Mouse (Mus musculus): ENCODE measurements around the gene Stambp. TPM values are rescaled to one million over a fixed set of nuclear protein-coding genes. Genes with fewer than 3 reads are reported as not detected.

Gene Stambp
- polyA plus RNA-seq, 1 experiment from 2014 or later, result 26.2 TPM

DNA sequence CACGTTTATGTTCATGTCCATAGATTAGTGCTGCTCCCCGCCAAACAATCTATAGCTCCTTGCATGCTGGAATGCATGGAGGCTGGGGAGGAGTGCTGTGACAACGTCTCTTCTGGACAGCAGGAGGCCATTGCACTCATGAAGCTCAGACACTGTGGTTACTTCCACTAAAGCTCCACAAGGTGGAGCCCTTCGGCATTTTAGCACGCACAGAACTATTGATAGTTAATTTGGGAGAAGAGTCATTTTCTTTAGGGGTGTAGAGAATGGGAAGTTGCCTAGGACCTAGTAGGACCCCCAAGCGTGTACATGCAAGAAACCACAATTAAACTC lies 10.4 kb upstream of the Stambp start:
- Histone ChIP-seq H3K27ac (replicated peaks; ENCODE audit: low read depth, low read length) (no peak overlapping the region), H3K4me3 (ENCODE audit: low read depth, low read length) (no peak overlapping the region), H3K9ac (ENCODE audit: low read depth, low read length) (no peak overlapping the region), H3K9me3 (ENCODE audit: control insufficient read depth, low read length) (no peaks in the 10 kb centered on the region), H3K36me3 (ENCODE audit: control insufficient read depth, insufficient read depth, low read length) (no peaks in the 10 kb centered on the region), H3K4me1 (ENCODE audit: control insufficient read depth, insufficient read depth, low read length) (no peaks in the 10 kb centered on the region), H3K4me2 (ENCODE audit: low read depth, low read length) (peak overlapping the region; percentile 26; the same call in 1 of the 2 replicates), H3K27me3 (replicated peaks; ENCODE audit: control insufficient read depth, insufficient read depth, low read length) (0 out of 2 replicates have a peak, but pooled peaks cover 3% of the 10 kb centered on the region)
- peak; percentile 79 for DNase-seq (ENCODE audit: low spot score)
- peak; percentile 67; the same call in 1 of the 2 replicates for ATAC-seq (ENCODE audit: low read depth)
- under 1% methylated on average over 6 of the region's 6 CpGs for WGBS

DNA sequence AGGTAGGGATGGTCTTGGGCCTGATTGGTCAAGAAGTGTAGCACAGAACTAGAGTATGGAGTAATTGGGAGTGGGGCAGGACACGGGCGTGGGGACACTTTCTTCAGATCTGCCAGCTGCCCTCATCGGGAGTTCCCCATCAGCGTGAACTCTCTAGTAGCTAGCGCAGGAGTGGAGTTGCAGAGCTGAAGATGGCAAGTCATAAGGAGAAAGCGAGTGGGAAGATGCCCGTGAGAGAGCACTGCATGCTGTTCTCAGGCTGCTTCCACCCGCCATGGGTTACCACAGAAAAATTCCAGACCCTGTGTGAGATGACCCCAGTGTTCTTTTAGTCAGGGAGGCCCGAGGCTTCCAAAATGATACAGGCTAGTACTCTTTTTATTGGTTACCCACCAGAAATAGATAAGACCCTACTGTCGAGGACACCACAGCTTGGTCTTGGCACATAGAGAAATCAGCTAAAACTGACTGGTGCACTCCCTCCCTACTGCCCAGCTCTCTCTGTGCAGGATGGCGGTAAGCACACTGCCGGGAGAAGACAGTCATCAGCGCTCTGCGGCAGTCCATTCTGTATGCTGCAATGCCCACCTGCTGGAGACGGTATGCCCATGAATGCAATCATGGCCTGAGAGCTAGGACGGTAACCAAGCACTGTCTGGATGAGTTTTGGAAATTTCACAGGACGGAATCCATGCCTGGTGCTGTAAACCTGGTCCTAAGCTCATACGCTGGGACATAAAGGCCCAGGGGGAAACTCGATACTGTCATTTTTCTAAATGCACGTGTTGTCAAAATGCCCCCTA lies 9.8 kb upstream of the Stambp start:
- H3K27me3 ChIP-seq (replicated peaks; ENCODE audit: control insufficient read depth, insufficient read depth, low read length), result 0 out of 2 replicates have a peak, but pooled peaks cover 3% of the 10 kb centered on the region
- no peaks in the 10 kb centered on the region for H3K36me3 ChIP-seq (ENCODE audit: control insufficient read depth, insufficient read depth, low read length)
- peak overlapping the region; percentile 26; the same call in 1 of the 2 replicates for H3K4me2 ChIP-seq (ENCODE audit: low read depth, low read length)
- H3K27ac ChIP-seq (replicated peaks; ENCODE audit: low read depth, low read length), result no peak overlapping the region
- no peak overlapping the region for H3K4me3 ChIP-seq (ENCODE audit: low read depth, low read length)
- no peak for ATAC-seq (ENCODE audit: low read depth)
- H3K4me1 ChIP-seq (ENCODE audit: control insufficient read depth, insufficient read depth, low read length), result no peaks in the 10 kb centered on the region
- no peak for DNase-seq (ENCODE audit: low spot score)
- no peaks in the 10 kb centered on the region for H3K9me3 ChIP-seq (ENCODE audit: control insufficient read depth, low read length)
- 38% methylated on average over 20 of the region's 20 CpGs for WGBS
- H3K9ac ChIP-seq (ENCODE audit: low read depth, low read length), result no peak overlapping the region

DNA sequence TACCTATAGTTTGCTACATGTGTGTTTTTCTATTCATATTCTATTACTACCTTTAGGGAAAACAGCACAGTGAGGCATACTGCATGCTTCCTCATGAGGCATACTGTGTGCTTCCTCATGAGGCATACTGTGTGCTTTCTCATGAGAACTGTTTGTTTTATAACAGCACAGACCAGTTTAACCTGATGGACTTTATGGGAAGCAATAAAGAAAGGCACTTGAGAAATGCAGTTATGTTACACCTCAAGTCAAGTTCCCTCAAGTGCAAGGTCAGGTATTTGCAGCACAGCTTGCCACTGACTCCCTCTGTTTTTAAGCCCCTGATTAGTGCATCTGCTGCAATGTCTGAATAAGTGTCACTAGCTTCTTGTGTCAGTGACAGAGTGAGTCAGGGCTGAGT lies 5.0 kb upstream of the Stambp start:
- Histone ChIP-seq H3K4me3 (ENCODE audit: low read depth, low read length) (no peak overlapping the region), H3K27ac (replicated peaks; ENCODE audit: low read depth, low read length) (no peak overlapping the region), H3K9ac (ENCODE audit: low read depth, low read length) (no peak overlapping the region), H3K4me2 (ENCODE audit: low read depth, low read length) (no peak overlapping the region), H3K36me3 (ENCODE audit: control insufficient read depth, insufficient read depth, low read length) (no peaks in the 10 kb centered on the region), H3K9me3 (ENCODE audit: control insufficient read depth, low read length) (no peaks in the 10 kb centered on the region), H3K27me3 (replicated peaks; ENCODE audit: control insufficient read depth, insufficient read depth, low read length) (0 out of 2 replicates have a peak, but pooled peaks cover 3% of the 10 kb centered on the region), H3K4me1 (ENCODE audit: control insufficient read depth, insufficient read depth, low read length) (no peaks in the 10 kb centered on the region)
- no peak for DNase-seq (ENCODE audit: low spot score)
- no peak for ATAC-seq (ENCODE audit: low read depth)

DNA sequence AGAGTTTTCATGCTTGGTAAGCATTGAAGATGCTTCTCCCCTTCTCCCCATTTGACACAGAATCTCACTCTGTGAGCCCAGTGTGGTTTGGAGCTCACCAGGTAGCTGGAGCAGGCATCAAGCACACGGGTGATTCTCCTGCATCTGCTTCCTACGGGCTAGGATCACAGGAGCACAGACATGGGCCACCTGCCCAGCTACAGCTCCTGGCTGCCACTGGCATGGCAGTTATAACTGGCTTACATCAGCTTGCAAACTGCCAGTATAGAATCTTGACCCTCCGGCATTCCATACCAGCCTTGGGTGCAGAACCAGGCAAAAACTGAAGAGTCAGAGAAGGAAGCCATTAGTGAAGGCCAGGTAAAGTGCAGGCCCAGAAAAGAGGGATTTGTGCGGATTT lies 3.1 kb upstream of the Stambp start:
- H3K9me3 ChIP-seq (ENCODE audit: control insufficient read depth, low read length), result no peaks in the 10 kb centered on the region
- WGBS, result 68% methylated on average over 4 of the region's 4 CpGs
- ATAC-seq (ENCODE audit: low read depth), result no peak

DNA sequence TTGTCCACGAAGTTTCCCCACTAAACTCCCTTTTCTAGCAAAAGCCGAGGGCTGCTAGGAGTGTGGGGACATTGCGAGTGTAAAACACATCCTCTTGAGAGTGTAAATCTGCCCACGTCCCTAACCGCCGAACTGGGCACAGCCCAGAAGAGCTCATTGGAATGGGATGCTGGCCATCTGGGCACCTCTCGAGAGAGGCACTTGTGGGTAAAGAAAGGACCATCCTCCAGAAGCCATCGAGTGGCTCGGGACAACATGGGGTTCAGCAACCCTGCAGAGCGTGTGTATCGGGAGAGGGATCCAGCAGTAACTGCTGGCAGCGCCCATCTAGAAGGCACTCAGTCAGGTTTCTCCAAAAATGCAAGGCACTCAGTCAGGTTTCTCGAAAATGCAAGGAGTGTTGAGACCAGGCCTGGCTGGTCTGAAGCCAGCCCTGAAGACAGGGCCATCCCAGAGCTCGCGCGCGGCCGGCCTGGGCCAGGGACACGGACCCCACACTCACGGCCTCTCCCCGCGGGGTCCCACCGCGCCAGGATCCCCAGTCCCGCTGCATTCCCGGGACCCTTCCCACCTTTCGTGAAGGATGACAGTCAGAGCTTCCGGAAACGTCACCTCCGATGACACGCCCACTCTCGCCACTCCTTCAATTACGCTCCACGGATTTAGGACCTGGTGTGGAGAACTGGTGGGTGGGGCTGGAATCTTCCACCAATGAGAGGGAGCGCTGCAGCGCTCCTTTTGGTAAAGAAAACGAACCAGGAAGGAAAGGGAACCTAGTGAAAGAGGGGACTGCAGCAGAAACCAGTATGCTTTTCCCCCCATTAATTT lies 475 bp downstream of the Stambp start:
- no peaks in the 10 kb centered on the region for H3K9me3 ChIP-seq (ENCODE audit: control insufficient read depth, low read length)
- peak overlapping the region; percentile 84 for H3K9ac ChIP-seq (ENCODE audit: low read depth, low read length)
- no peaks in the 10 kb centered on the region for H3K27me3 ChIP-seq (replicated peaks; ENCODE audit: control insufficient read depth, insufficient read depth, low read length)
- ATAC-seq (ENCODE audit: low read depth) (peak; percentile 98), DNase-seq (ENCODE audit: low spot score) (peak; percentile 98)
- WGBS, result 7% methylated on average over 29 of the region's 37 CpGs
- H3K4me3 ChIP-seq (ENCODE audit: low read depth, low read length), result peak overlapping the region; percentile 82
- peaks cover 8% of the 10 kb centered on the region for H3K4me1 ChIP-seq (ENCODE audit: control insufficient read depth, insufficient read depth, low read length)
- H3K4me2 ChIP-seq (ENCODE audit: low read depth, low read length), result peak overlapping the region; percentile 85
- peaks cover 24% of the 10 kb centered on the region for H3K36me3 ChIP-seq (ENCODE audit: control insufficient read depth, insufficient read depth, low read length)
- peak overlapping the region; percentile 80 for H3K27ac ChIP-seq (replicated peaks; ENCODE audit: low read depth, low read length)

More for the DNA sequence above, 3.1 kb upstream of the Stambp start:
- no peaks in the 10 kb centered on the region for H3K36me3 ChIP-seq (ENCODE audit: control insufficient read depth, insufficient read depth, low read length)
- DNase-seq (ENCODE audit: low spot score), result no peak
- no peak overlapping the region for H3K4me2 ChIP-seq (ENCODE audit: low read depth, low read length)
- no peaks in the 10 kb centered on the region for H3K27me3 ChIP-seq (replicated peaks; ENCODE audit: control insufficient read depth, insufficient read depth, low read length)
- H3K4me1 ChIP-seq (ENCODE audit: control insufficient read depth, insufficient read depth, low read length), result peaks cover 8% of the 10 kb centered on the region
- H3K9ac ChIP-seq (ENCODE audit: low read depth, low read length), result no peak overlapping the region
- no peak overlapping the region for H3K4me3 ChIP-seq (ENCODE audit: low read depth, low read length)
- no peak overlapping the region for H3K27ac ChIP-seq (replicated peaks; ENCODE audit: low read depth, low read length)

DNA sequence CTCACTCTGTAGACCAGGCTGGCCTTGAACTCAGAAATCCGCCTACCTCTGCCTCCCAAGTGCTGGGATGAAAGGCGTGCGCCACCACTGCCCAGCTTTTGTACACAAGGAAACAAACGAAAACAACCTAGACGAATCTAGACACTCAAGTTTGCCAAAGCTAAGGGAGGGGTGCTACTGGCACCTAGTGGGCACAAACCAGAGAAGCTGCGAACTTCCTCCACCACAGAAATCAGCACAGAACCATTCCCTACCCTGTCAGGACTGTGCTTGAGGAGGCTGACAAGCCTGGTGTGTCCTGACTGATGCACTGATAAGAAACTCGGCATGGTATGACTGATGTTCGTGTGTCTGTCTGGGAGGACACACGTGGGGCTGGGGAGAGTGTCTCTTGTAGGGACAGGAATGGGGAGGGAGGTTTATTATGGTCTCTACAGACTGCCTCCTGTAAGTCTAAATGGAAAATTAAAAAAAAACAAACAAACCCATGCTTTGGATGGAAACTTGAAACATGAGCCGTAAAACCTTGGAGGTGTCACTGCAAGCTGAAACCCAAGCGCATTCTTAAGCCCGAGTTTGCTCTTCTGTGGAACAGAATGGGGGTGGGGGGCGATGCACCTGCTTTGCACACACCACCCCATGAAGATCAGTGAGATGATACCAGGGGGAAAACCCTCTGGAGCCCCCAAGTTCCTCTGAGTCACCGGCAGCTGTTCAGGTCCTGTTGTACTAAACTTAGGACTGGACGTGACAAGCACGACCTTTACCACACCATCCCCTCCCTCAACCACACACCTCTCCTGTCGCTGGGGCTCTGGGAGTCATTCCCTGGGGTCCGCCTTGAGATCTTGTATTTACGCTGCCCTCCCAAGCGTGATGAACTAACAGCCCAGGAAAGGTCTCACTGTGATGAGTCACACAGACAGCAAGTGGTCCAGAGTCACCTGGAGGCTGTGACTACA lies 3.3 kb downstream of the Stambp start:
- no peak for ATAC-seq (ENCODE audit: low read depth)
- H3K27me3 ChIP-seq (replicated peaks; ENCODE audit: control insufficient read depth, insufficient read depth, low read length), result no peaks in the 10 kb centered on the region
- peaks cover 40% of the 10 kb centered on the region for H3K36me3 ChIP-seq (ENCODE audit: control insufficient read depth, insufficient read depth, low read length)
- no peak for DNase-seq (ENCODE audit: low spot score)
- 70% methylated on average over 20 of the region's 20 CpGs for WGBS
- peaks cover 8% of the 10 kb centered on the region for H3K4me1 ChIP-seq (ENCODE audit: control insufficient read depth, insufficient read depth, low read length)
- H3K27ac ChIP-seq (replicated peaks; ENCODE audit: low read depth, low read length), result no peak overlapping the region
- no peak overlapping the region; the same call in 1 of the 2 replicates for H3K9ac ChIP-seq (ENCODE audit: low read depth, low read length)
- no peak overlapping the region for H3K4me3 ChIP-seq (ENCODE audit: low read depth, low read length)
- H3K4me2 ChIP-seq (ENCODE audit: low read depth, low read length), result no peak overlapping the region
- no peaks in the 10 kb centered on the region for H3K9me3 ChIP-seq (ENCODE audit: control insufficient read depth, low read length)

DNA sequence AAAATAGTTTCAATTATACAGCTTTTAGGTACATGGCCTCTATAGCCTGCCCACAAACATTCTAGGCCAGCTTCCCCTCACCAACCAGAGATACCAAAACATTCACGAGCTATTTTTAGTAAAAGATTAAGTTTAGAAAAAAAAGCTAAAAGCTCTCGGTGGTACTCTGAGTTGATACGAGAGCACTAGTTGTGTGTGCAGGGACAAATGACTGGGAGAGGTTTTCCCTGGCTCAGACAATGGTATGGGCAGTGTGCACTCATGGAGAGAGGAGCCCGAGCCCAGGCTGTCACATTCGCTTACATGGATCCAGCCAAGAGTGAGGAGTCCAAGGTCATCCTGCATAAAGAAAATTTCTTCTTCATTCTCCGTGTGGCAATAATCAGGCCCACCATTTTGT lies 16.6 kb downstream of the Stambp start:
- Histone ChIP-seq H3K9me3 (ENCODE audit: control insufficient read depth, low read length) (no peaks in the 10 kb centered on the region), H3K4me1 (ENCODE audit: control insufficient read depth, insufficient read depth, low read length) (no peaks in the 10 kb centered on the region), H3K27ac (replicated peaks; ENCODE audit: low read depth, low read length) (no peak overlapping the region), H3K27me3 (replicated peaks; ENCODE audit: control insufficient read depth, insufficient read depth, low read length) (no peaks in the 10 kb centered on the region), H3K4me2 (ENCODE audit: low read depth, low read length) (no peak overlapping the region), H3K4me3 (ENCODE audit: low read depth, low read length) (no peak overlapping the region), H3K9ac (ENCODE audit: low read depth, low read length) (no peak overlapping the region), H3K36me3 (ENCODE audit: control insufficient read depth, insufficient read depth, low read length) (peaks cover 48% of the 10 kb centered on the region)
- no peak for ATAC-seq (ENCODE audit: low read depth)
- 78% methylated on average over 6 of the region's 6 CpGs for WGBS
- DNase-seq (ENCODE audit: low spot score), result no peak

DNA sequence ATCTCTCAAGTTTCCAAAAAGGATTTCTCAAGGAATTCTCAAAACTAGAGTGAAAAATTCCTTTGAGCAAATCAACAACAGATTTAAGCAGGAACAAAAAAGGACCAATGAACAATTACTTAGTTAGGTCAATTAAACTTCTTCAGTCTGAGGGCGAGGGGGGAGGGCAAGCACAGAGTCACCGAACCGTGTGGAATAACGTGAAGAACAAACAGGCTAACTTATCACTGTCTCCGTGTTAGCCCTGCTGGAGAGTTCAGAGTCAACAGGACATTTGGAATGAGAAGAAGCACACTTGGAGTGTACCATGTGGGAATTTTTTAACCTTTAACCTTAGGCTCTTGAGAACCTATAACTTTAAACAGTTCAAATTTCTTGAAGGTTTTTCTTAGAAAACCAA lies 24.2 kb downstream of the Stambp start:
- Histone ChIP-seq H3K4me1 (ENCODE audit: control insufficient read depth, insufficient read depth, low read length) (no peaks in the 10 kb centered on the region), H3K9me3 (ENCODE audit: control insufficient read depth, low read length) (no peaks in the 10 kb centered on the region), H3K9ac (ENCODE audit: low read depth, low read length) (no peak overlapping the region), H3K4me2 (ENCODE audit: low read depth, low read length) (no peak overlapping the region), H3K4me3 (ENCODE audit: low read depth, low read length) (no peak overlapping the region), H3K36me3 (ENCODE audit: control insufficient read depth, insufficient read depth, low read length) (peaks cover 38% of the 10 kb centered on the region), H3K27me3 (replicated peaks; ENCODE audit: control insufficient read depth, insufficient read depth, low read length) (no peaks in the 10 kb centered on the region), H3K27ac (replicated peaks; ENCODE audit: low read depth, low read length) (no peak overlapping the region)
- no peak for ATAC-seq (ENCODE audit: low read depth)
- WGBS, result 42% methylated on average over 5 of the region's 5 CpGs
- no peak for DNase-seq (ENCODE audit: low spot score)

Measured in embryonic facial prominence, embryonic 14.5 days (tissue).